Mouse (Mus musculus) C2C12 (cell line): ENCODE measurements around the gene C2cd5.

ENCODE experiments used
- CEBPB ChIP-seq: IDR thresholded peaks from one replicate; pipeline ENCODE4 v1.6.1; 2011; ENCODE audit warnings: low read depth, mild to moderate bottlenecking, control low read depth, moderate library complexity
- CTCF ChIP-seq: IDR thresholded peaks from one replicate; pipeline ENCODE4 v1.5.1; 2011; ENCODE audit not compliant: control insufficient read depth, insufficient read depth, insufficient read length
- MAX ChIP-seq: IDR thresholded peaks from one replicate; pipeline ENCODE4 v1.6.1; 2011; ENCODE audit warnings: mild to moderate bottlenecking, control low read depth
- MYOD1 ChIP-seq: IDR thresholded peaks from one replicate; pipeline ENCODE4 v1.6.1; 2011; ENCODE audit warnings: low read depth; ENCODE audit not compliant: control insufficient read depth, insufficient read length
- MYOG ChIP-seq: IDR thresholded peaks from one replicate; pipeline ENCODE4 v1.6.1; 2011; ENCODE audit not compliant: control insufficient read depth, insufficient read length; ENCODE audit errors: extremely low read depth
- USF1 ChIP-seq: IDR thresholded peaks from one replicate; pipeline ENCODE4 v1.6.1; 2011; ENCODE audit warnings: low read depth, mild to moderate bottlenecking, control low read depth, moderate library complexity

DNA sequence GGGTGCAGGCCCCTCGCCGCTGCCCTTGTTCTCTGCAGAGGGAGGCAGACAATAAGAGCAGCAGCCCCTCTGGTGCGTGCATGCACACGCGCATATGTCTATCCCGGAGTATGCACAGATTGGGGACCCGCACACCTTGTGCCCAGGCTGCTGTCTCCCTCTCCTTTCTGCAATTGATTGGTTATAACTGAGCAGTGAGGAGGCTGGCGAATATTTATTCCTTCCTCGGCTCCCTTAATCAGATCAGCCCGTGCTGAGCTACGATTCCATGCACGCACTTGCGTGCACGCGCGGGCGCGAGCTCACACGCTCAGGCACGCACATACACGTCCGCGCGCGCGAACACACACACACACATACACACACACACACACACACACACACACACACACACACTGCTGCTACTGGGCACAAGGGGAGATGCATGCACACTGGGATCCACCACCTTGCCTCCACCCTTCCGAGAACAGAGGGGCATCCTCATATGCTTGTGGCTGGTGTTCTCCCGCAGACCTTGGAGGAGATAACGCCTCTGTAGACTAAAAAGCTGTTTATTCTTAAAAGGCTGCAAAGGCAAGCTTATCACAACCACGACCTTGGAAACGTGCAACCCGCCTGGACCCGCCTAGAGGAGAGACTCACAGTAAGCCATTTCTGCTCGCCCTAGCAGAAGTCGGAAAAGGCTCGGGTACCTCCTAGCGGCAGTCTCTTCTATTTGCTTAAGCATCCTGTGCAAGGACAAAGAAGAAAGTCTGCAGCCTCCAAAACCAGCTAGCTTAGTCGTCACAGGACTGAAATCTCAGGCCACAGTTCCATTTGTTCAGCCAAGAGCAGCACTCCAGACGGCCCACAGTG, 135.2 kb downstream of the C2cd5 start:
- no peak for TF ChIP-seq MAX
- TF ChIP-seq USF1: no peak
- TF ChIP-seq CTCF: no peak
- no peak for TF ChIP-seq MYOG
- no peak for TF ChIP-seq MYOD1
- no peak for TF ChIP-seq CEBPB
